Mouse (Mus musculus) olfactory bulb, adult 2 months (tissue): Measurements from ENCODE around the gene Phf12.

ENCODE experiments used
- CTCF ChIP-seq: fragments of 200-500 bp; IDR thresholded peaks from 2 replicates; pipeline ENCODE4 v1.5.1; 2012; ENCODE audit warnings: low read depth, mild to moderate bottlenecking, low read length, moderate library complexity; ENCODE audit not compliant: insufficient read depth
- POLR2A ChIP-seq: fragments of 200-500 bp; IDR thresholded peaks from 2 replicates; pipeline ENCODE4 v1.6.1; 2012; ENCODE audit warnings: mild to moderate bottlenecking, low read depth, low read length, moderate library complexity; ENCODE audit not compliant: insufficient read depth

DNA sequence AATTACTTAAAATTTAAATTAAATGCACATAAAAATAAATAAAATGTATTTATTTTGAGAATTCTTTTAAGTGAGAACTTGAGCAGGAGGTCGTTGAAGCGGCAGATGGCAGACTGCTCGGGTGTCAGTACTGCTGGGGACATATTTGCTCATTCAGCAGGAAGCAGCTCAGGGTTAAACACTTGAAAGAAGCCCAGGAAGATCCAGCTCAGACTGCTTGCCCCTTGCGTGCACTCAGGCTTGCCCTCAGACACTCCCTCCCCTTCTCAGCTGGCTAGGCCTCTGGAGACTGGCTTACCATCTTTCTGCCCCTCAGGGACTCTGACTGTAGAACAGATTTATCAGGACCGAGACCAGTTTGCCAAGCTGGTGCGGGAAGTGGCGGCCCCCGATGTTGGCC is 74.4 kb downstream of the Phf12 start:
- no peak for TF ChIP-seq CTCF
- TF ChIP-seq POLR2A = no peak
